Mouse (Mus musculus): Measurements from ENCODE around the gene Dapl1.

DNA sequence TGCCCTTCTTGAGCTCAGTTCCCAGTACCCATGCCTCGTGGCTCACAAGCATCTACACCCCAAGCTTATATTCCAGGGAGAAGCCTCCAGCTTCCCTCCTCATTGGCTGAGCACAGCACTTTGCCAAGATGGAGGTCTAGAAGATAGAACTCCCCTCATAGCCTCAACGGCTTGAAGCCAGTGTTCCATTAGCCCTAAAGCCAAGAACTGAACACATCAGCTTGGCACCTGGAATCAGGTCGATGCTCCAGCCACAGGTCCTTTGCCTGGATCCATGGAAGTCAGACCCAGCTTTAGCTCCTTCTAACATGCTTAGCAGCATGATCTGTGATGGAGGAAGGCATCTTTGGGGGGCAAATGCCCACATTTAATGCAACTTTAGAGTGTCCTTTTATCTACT is 48.5 kb downstream of the Dapl1 start:
- TF ChIP-seq CTCF (IDR thresholded peaks at IDR 0.05; ENCODE audit: borderline replicate concordance, extremely low read depth, insufficient read depth, insufficient read length) (no peak), POLR2A (IDR thresholded peaks at IDR 0.05; ENCODE audit: borderline replicate concordance, extremely low read depth, insufficient read depth, insufficient read length, poor library complexity, severe bottlenecking) (no peak)
